Mouse (Mus musculus) bone marrow, adult 2 months (tissue): ENCODE results near the gene Rfx3.

Source experiments
- CTCF ChIP-seq: fragments of 200-500 bp; IDR thresholded peaks from 2 replicates; pipeline ENCODE4 v1.5.1; 2011; ENCODE audit warnings: low read length, control low read depth; ENCODE audit not compliant: control insufficient read depth, insufficient read depth
- POLR2A ChIP-seq: fragments of 200-500 bp; IDR thresholded peaks from 2 replicates; pipeline ENCODE4 v1.6.1; 2011; ENCODE audit warnings: low read depth, mild to moderate bottlenecking, control low read depth, low read length, borderline replicate concordance; ENCODE audit not compliant: control insufficient read depth

DNA sequence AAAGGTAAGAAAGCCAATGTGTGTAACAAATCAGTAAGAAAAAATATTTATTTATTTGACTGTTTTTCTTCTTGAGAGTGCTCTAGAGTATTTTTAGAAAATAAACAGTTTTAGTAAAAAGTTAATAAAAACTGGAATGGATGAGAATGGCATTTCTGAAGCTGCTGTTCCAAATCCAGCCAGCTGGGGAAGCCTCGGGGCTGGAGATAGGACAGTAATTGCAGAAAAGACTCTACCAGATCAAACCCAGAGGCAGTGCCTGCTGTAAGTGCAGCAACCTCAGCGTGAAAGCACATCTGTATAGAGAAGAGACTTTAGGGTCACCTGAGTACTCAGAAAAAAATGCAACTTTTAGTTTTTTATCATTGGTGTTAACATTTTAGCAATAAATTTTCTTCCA, 91.9 kb downstream of the Rfx3 start:
- TF ChIP-seq POLR2A (no peak), CTCF (no peak)
